Mouse (Mus musculus) left cerebral cortex, postnatal 36 days (tissue): ENCODE data around the gene Hsd17b1. TPM values are rescaled to one million over a fixed set of nuclear protein-coding genes. Genes with fewer than 3 reads are reported as not detected.
"Not testable (repeated sequence)": the region's sequence is repeated elsewhere in the genome, so short reads cannot be mapped to it uniquely, and the experiment has no call there.

Source experiments
- DNase-seq, 2 experiments: peaks; one replicate each; pipeline ENCODE4 v3.0.0; 2021 to 2022; ENCODE audit warnings: low spot score in 2 of 2, mixed read lengths in 1 of 2
- intact Hi-C: fragments of 180-260 bp; cut with DNase I; formaldehyde crosslinking; loops from one replicate; pipeline ENCODE4 v1.15.1; 2025
- microRNA-seq: library from miRNA; unstranded; fragments of <30 nt; microRNA quantifications from one replicate; pipeline ENCODE4 v1.2.0, GENCODE M21; 2022
- total RNA-seq, 2 experiments: library from RNA; stranded (reverse); gene quantifications; 2 replicates each; pipeline ENCODE4 v1.2.3; 2021

Gene Hsd17b1
- total RNA-seq, 2 experiments from 2014 or later = 0.70 to 0.79 TPM

DNA sequence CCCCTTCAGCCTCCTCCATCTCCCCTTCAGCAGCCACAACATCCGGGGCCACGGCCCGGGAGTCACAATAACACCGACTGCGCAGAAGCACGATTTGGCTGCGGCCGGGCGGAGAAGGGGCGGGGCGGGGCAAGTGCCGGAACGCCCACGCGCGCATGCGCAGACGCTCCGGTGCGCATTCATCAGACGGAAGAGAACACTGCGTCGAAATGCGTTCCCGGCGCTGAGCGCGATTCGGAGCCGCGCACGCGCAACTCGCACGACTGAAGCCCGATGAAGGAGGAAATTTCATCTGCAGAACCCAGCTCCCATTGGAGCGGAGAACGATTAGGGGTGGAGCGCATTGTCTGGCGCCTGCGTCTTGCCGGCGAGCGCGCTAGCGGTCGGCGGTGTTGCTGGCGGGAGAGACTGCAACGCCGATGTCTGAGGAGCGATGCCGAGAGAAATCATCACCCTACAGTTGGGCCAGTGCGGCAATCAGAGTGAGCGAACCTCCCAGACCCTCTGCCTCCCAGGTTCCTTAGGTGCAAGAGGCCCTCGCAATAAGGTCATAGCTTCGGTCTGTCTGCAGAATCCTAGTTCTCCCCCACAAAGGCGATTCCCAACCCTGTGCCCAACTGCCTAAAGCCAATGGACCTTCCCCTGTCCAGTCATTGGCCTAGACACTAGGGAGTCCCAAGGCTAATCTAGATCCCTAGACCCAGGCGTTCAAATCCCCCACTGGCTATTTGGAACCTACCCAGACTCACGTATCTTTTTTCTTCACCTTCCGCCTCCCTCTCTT, 41.7 kb downstream of the Hsd17b1 start, which contains the start of the genes Retreg3 and Tubg1:
Gene Retreg3 (minus strand): TSS at position 133 of the 784 bp plus-strand sequence.
Gene Tubg1 (plus strand): TSS at position 178 of the 784 bp plus-strand sequence.
- intact Hi-C loops = loop anchor here (2.0 kb wide), 1 partner anchor 51 kb away; the partner anchor contains the start of genes Cntnap1 and Plekhh3
- DNase-seq = peak; percentile 99 to 100

- intact Hi-C loops = no loop called here
- DNase-seq = no peak
Measured at GRCm38 (mm10) chr11:101120545-101121188, 42.5 kb downstream of the Hsd17b1 start.

DNA sequence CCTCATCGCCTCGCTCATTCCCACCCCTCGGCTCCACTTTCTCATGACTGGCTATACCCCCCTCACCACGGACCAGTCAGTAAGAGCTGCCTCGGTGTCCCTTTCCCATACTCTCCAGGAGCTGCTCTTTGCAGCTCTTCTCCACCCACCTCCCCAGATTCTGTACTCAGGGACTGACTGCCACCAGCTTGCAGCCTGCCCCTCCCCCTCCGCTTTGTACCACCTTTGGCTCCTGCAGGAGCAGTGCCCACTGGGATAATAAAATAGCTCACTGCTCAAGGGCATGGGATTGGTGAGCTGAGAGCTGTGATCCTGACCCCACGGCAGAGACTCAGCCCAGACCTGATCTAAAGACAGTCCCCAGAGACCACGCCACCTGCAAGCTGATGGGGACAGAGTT, 46.3 kb downstream of the Hsd17b1 start:
- DNase-seq, intact Hi-C loops: not testable (repeated sequence)

DNA sequence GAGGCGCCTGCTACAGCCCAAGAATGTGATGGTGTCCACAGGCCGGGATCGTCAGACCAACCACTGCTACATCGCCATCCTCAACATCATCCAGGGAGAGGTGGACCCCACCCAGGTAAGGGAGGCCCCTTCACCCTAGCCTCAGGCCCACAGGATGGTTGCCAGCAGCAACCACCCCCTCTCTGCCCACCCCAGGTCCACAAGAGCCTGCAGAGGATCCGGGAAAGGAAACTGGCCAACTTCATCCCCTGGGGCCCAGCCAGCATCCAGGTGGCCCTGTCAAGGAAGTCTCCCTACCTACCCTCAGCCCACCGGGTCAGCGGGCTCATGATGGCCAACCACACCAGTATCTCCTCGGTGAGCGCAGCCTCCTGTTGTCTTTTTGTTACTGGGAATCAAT, 46.8 kb downstream of the Hsd17b1 start:
- DNase-seq, intact Hi-C loops: not testable (repeated sequence)

- no peak for DNase-seq
- intact Hi-C loops = no loop called here
Measured at GRCm38 (mm10) chr11:101127075-101127474, 48.9 kb downstream of the Hsd17b1 start.

- intact Hi-C loops = no loop called here
- DNase-seq = no peak
Measured at GRCm38 (mm10) chr11:101128996-101129577, 50.9 kb downstream of the Hsd17b1 start.

Small RNAs within 50 kb of the gene (microRNA-seq; reads per million reads assigned to microRNA genes)
- gene Mir6928 = 4.8 reads per million, percentile 16 among the genes with 10 or more reads in this experiment

Other genes with a start within 250 kb of the Hsd17b1 start
- gene Stat5b, start 227.7 kb upstream of the Hsd17b1 start, total RNA-seq = 10 to 100 TPM; 22.3 to 23.1 TPM
- gene Stat5a, start 219.1 kb upstream of the Hsd17b1 start, total RNA-seq = 1 to 10 TPM; 1.3 to 1.4 TPM
- gene Stat3, start 138.9 kb upstream of the Hsd17b1 start, total RNA-seq = 10 to 100 TPM; 29.6 to 44.7 TPM
- 10 to 100 TPM; 17.4 to 20.4 TPM for gene Cavin1, start 107.5 kb upstream of the Hsd17b1 start, total RNA-seq
- 100 to 1,000 TPM; 439 to 446 TPM for gene Atp6v0a1, start 69.0 kb upstream of the Hsd17b1 start, total RNA-seq
- 1 to 10 TPM; 8.8 to 9.1 TPM for gene Naglu, start 8.4 kb upstream of the Hsd17b1 start, total RNA-seq
- gene Coasy, start 4.2 kb downstream of the Hsd17b1 start, total RNA-seq = 10 to 100 TPM; 22.7 to 26.3 TPM
- 10 to 100 TPM; 38.9 to 41.8 TPM for gene Mlx, start 8.9 kb downstream of the Hsd17b1 start, total RNA-seq
- gene Psmc3ip, start 17.0 kb downstream of the Hsd17b1 start, total RNA-seq = 1 to 10 TPM; 2.1 to 3.1 TPM
- gene Retreg3, start 41.5 kb downstream of the Hsd17b1 start, total RNA-seq = 10 to 100 TPM; 53.8 to 58.0 TPM
- gene Tubg1, start 41.5 kb downstream of the Hsd17b1 start, total RNA-seq = 10 to 100 TPM; 45.7 to 49.2 TPM
- 10 to 100 TPM; 49.7 to 62.4 TPM for gene Tubg2, start 77.5 kb downstream of the Hsd17b1 start, total RNA-seq
- 100 to 1,000 TPM; 167 to 172 TPM for gene Cntnap1, start 92.1 kb downstream of the Hsd17b1 start, total RNA-seq
- gene Plekhh3, start 92.9 kb downstream of the Hsd17b1 start, total RNA-seq = 10 to 100 TPM; 12.3 TPM
- gene Ccr10, start 97.0 kb downstream of the Hsd17b1 start, total RNA-seq = under 1 TPM in 1 of 2 experiments, not detected in 1; 0.37 TPM
- gene Ezh1, start 148.1 kb downstream of the Hsd17b1 start, total RNA-seq = 10 to 100 TPM; 47.8 to 52.1 TPM
- 10 to 100 TPM; 33.2 to 39.4 TPM for gene Ramp2, start 167.6 kb downstream of the Hsd17b1 start, total RNA-seq
- 10 to 100 TPM; 62.0 to 63.0 TPM for gene Vps25, start 175.3 kb downstream of the Hsd17b1 start, total RNA-seq
- gene Wnk4, start 182.2 kb downstream of the Hsd17b1 start, total RNA-seq = 1 to 10 TPM; 4.3 to 8.4 TPM
- under 1 TPM; 0.42 to 0.84 TPM for gene Cntd1, start 200.6 kb downstream of the Hsd17b1 start, total RNA-seq
- 100 to 1,000 TPM in 1 of 2 experiments, 10 to 100 TPM in 1; 97.7 to 112 TPM for gene Coa3, start 200.7 kb downstream of the Hsd17b1 start, total RNA-seq
- gene Becn1, start 223.9 kb downstream of the Hsd17b1 start, total RNA-seq = 100 to 1,000 TPM; 206 to 237 TPM
- gene Psme3, start 237.8 kb downstream of the Hsd17b1 start, total RNA-seq = 100 to 1,000 TPM; 114 to 133 TPM
- gene Aoc2, start 246.7 kb downstream of the Hsd17b1 start, total RNA-seq = 1 to 10 TPM; 4.4 to 7.2 TPM